Comparison of ENCODE assay signal across 32 mouse cellular contexts in genomic region chr10:88403021-88403420, GRCm38 (mm10). TPM values are rescaled to one million over a fixed set of nuclear protein-coding genes. Genes with fewer than 3 reads are reported as not detected.
"Had no signal": no experiment of that assay in that cellular context is flagged by ENCODE, and none has a peak within 500 bp of the region (broad histone marks: within the 10 kb centered on the region; RNA-seq: fewer than 3 reads in every experiment).

No protein-coding gene starts in this region.

- H3K4me3 ChIP-seq: gastrocnemius, adult 2 months; heart, adult 2 months; heart, embryonic 13.5 days; heart, embryonic 15.5 days; hindbrain, embryonic 13.5 days; hindbrain, embryonic 15.5 days; kidney, embryonic 15.5 days; limb, embryonic 13.5 days; limb, embryonic 15.5 days; liver, embryonic 12.5 days had no signal

- H3K4me2 ChIP-seq: heart, embryonic 11.5 days; heart, embryonic 13.5 days; heart, embryonic 15.5 days; hindbrain, embryonic 13.5 days; hindbrain, embryonic 15.5 days; kidney, embryonic 15.5 days; limb, embryonic 13.5 days; limb, embryonic 15.5 days; liver, embryonic 12.5 days had no signal

- H3K27me3 ChIP-seq: heart, embryonic 13.5 days; heart, embryonic 15.5 days; hindbrain, embryonic 13.5 days; hindbrain, embryonic 15.5 days; kidney, embryonic 15.5 days; limb, embryonic 13.5 days; limb, embryonic 15.5 days; liver, embryonic 12.5 days had no signal

- H3K27ac ChIP-seq: gastrocnemius, adult 2 months; heart, adult 2 months; heart, embryonic 13.5 days; heart, embryonic 15.5 days; hindbrain, embryonic 13.5 days; hindbrain, embryonic 15.5 days; hindbrain, postnatal 0 days; kidney, embryonic 15.5 days; kidney, postnatal 0 days; limb, embryonic 13.5 days; limb, embryonic 15.5 days; liver, embryonic 12.5 days; liver, embryonic 14.5 days had no signal

- H3K9ac ChIP-seq: heart, embryonic 13.5 days; heart, embryonic 15.5 days; hindbrain, embryonic 13.5 days; hindbrain, embryonic 15.5 days; kidney, embryonic 15.5 days; limb, embryonic 13.5 days; limb, embryonic 15.5 days; liver, embryonic 12.5 days; liver, embryonic 14.5 days had no signal

- H3K4me1 ChIP-seq: hindbrain, embryonic 13.5 days; hindbrain, embryonic 15.5 days; kidney, embryonic 15.5 days; limb, embryonic 13.5 days; limb, embryonic 15.5 days had no signal

- DNase-seq: gastrocnemius, adult 2 months; gastrocnemius, postnatal 10 days; gastrocnemius, postnatal 25 days; heart, adult 11 months; heart, adult 2 months; heart, postnatal 14 days; heart, postnatal 36 days; kidney, adult 11 months; kidney, adult 2 months; kidney, adult 9 months; kidney, postnatal 14 days; kidney, postnatal 36 days; layer of hippocampus, adult 9-11 months; layer of hippocampus, postnatal 36 days; left cerebral cortex, postnatal 4 days had no signal

- ATAC-seq: hindbrain, postnatal 0 days; intestine, embryonic 16.5 days; liver, embryonic 12.5 days had no signal

- H3K9me3 ChIP-seq: heart, embryonic 13.5 days; heart, embryonic 15.5 days; hindbrain, embryonic 13.5 days; hindbrain, embryonic 15.5 days; kidney, embryonic 15.5 days; limb, embryonic 13.5 days; limb, embryonic 15.5 days; liver, embryonic 12.5 days had no signal

RNA-seq across cellular contexts. Expression of gene Sycp3, which starts 56.3 kb away (rescaled TPM):
- total RNA-seq: gastrocnemius, adult 2 months; gastrocnemius, postnatal 10 days; gastrocnemius, postnatal 25 days; heart, adult 2 months; heart, postnatal 14 days; hindbrain, postnatal 0 days; liver, adult 2 months had no signal
- polyA plus RNA-seq: heart, adult 2 months; hindbrain, embryonic 11.5 days; kidney, adult 2 months; large intestine, adult 2 months; limb, embryonic 11.5 days; limb, embryonic 13.5 days; limb, embryonic 15.5 days; liver, adult 2 months; liver, embryonic 12.5 days had no signal
